Mouse (Mus musculus): ENCODE measurements around the gene Spef2. TPM values are rescaled to one million over a fixed set of nuclear protein-coding genes. Genes with fewer than 3 reads are reported as not detected.

The Spef2 gene
- polyA plus RNA-seq, 1 experiment from 2014 or later: 0.19 TPM

- ATAC-seq (ENCODE audit: insufficient number of reproducible peaks, low FRiP score, low TSS enrichment, low read depth): no peak
- 72% methylated on average over 1 of the region's 1 CpGs for WGBS
Measured at GRCm38 (mm10) chr15:9629660-9630059, 119.0 kb downstream of the Spef2 start.

GRCm38 (mm10) chr15:9624619-9625018 lies 124.0 kb downstream of the Spef2 start:
- Histone ChIP-seq H3K9ac (ENCODE audit: low read length) (no peak overlapping the region), H3K4me1 (ENCODE audit: control insufficient read depth, insufficient read depth, low read length) (no peaks in the 10 kb centered on the region), H3K9me3 (ENCODE audit: control insufficient read depth, low read length) (no peaks in the 10 kb centered on the region), H3K4me3 (ENCODE audit: low read depth, low read length) (no peak overlapping the region), H3K27ac (replicated peaks; ENCODE audit: low read depth, low read length) (no peak overlapping the region), H3K36me3 (ENCODE audit: control insufficient read depth, insufficient read depth, low read length) (no peaks in the 10 kb centered on the region), H3K27me3 (ENCODE audit: control insufficient read depth, insufficient read depth, low read length) (no peaks in the 10 kb centered on the region), H3K4me2 (ENCODE audit: low read depth, severe bottlenecking) (no peak overlapping the region)
- no peak for DNase-seq (ENCODE audit: low spot score)
- no peak for ATAC-seq (ENCODE audit: insufficient number of reproducible peaks, low FRiP score, low TSS enrichment, low read depth)
- 84% methylated on average over 2 of the region's 2 CpGs for WGBS

More at GRCm38 (mm10) chr15:9629660-9630059, 119.0 kb downstream of the Spef2 start:
- DNase-seq (ENCODE audit: low spot score): no peak
- no peaks in the 10 kb centered on the region for H3K9me3 ChIP-seq (ENCODE audit: control insufficient read depth, low read length)
- no peaks in the 10 kb centered on the region for H3K27me3 ChIP-seq (ENCODE audit: control insufficient read depth, insufficient read depth, low read length)
- no peaks in the 10 kb centered on the region for H3K4me1 ChIP-seq (ENCODE audit: control insufficient read depth, insufficient read depth, low read length)
- H3K9ac ChIP-seq (ENCODE audit: low read length): no peak overlapping the region
- H3K27ac ChIP-seq (replicated peaks; ENCODE audit: low read depth, low read length): no peak overlapping the region
- no peaks in the 10 kb centered on the region for H3K36me3 ChIP-seq (ENCODE audit: control insufficient read depth, insufficient read depth, low read length)
- no peak overlapping the region for H3K4me2 ChIP-seq (ENCODE audit: low read depth, severe bottlenecking)
- H3K4me3 ChIP-seq (ENCODE audit: low read depth, low read length): no peak overlapping the region

DNA sequence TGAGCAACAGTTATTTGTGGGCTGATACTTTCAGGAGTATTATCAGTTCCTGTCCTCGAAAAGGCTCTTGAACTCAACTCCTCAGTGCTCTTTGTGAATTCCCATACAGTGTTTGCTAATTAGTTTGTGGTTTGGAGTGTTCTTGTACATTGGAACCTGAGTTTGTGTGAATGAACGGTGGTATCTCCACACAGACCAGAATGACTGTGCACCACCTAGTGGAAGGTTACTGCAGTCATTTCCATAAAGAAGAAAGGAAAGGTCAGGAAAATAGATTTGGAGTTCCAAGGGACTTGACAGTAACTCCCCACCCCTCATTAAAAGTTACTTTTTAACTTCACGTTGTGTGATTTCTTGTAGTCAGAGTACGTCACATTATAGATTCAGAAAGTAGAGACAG lies 140.5 kb downstream of the Spef2 start:
- no peaks in the 10 kb centered on the region for H3K9me3 ChIP-seq (ENCODE audit: control insufficient read depth, low read length)
- no peak overlapping the region for H3K27ac ChIP-seq (replicated peaks; ENCODE audit: low read depth, low read length)
- no peak for ATAC-seq (ENCODE audit: insufficient number of reproducible peaks, low FRiP score, low TSS enrichment, low read depth)
- no peak overlapping the region for H3K4me3 ChIP-seq (ENCODE audit: low read depth, low read length)
- no peaks in the 10 kb centered on the region for H3K36me3 ChIP-seq (ENCODE audit: control insufficient read depth, insufficient read depth, low read length)
- no peak overlapping the region for H3K4me2 ChIP-seq (ENCODE audit: low read depth, severe bottlenecking)
- no peak for DNase-seq (ENCODE audit: low spot score)
- H3K9ac ChIP-seq (ENCODE audit: low read length): no peak overlapping the region
- no peaks in the 10 kb centered on the region for H3K4me1 ChIP-seq (ENCODE audit: control insufficient read depth, insufficient read depth, low read length)
- H3K27me3 ChIP-seq (ENCODE audit: control insufficient read depth, insufficient read depth, low read length): no peaks in the 10 kb centered on the region
- WGBS: 75% methylated on average over 4 of the region's 4 CpGs

GRCm38 (mm10) chr15:9600088-9600455 lies 148.6 kb downstream of the Spef2 start:
- no peak overlapping the region for H3K27ac ChIP-seq (replicated peaks; ENCODE audit: low read depth, low read length)
- no peak overlapping the region for H3K4me2 ChIP-seq (ENCODE audit: low read depth, severe bottlenecking)
- no peak for ATAC-seq (ENCODE audit: insufficient number of reproducible peaks, low FRiP score, low TSS enrichment, low read depth)
- H3K27me3 ChIP-seq (ENCODE audit: control insufficient read depth, insufficient read depth, low read length): no peaks in the 10 kb centered on the region
- no peaks in the 10 kb centered on the region; the same call in 1 of the 2 replicates for H3K9me3 ChIP-seq (ENCODE audit: control insufficient read depth, low read length)
- no peaks in the 10 kb centered on the region for H3K36me3 ChIP-seq (ENCODE audit: control insufficient read depth, insufficient read depth, low read length)
- no peak for DNase-seq (ENCODE audit: low spot score)
- no peak overlapping the region for H3K9ac ChIP-seq (ENCODE audit: low read length)
- no peaks in the 10 kb centered on the region for H3K4me1 ChIP-seq (ENCODE audit: control insufficient read depth, insufficient read depth, low read length)
- H3K4me3 ChIP-seq (ENCODE audit: low read depth, low read length): no peak overlapping the region
- WGBS: 87% methylated on average over 6 of the region's 6 CpGs

DNA sequence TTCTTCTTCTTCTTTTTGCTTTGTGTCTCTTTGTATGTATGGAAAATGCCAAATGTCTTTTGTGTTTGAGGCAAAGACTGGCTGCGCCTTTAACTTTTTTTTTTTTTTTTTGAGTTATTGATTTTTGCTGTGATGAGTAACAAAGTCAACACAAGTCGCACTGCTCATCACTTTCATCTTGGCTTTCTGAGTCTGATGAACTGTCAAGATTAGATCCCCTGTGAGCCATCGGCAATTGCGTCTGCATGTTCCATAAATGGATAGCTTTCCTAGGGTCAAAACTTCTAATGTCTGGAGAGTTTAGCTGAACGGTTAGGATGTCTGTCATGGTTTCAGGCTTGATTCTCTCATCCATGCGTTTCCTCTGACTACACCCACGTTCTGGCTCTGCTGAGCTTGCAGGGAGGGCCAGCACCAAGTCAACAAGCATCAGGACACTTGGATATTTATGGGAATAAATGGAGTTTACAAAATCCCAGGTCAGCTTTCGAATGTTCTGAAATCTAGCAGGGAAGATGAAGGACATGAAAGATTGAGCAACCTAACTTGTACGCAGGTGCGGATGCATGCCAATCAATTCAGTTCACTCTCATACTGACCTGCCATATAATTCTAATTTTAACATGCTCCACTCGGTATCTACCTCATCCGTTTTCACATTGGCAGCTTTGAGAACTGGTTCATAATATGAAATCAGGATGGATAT lies 149.1 kb downstream of the Spef2 start:
- no peak overlapping the region for H3K27ac ChIP-seq (replicated peaks; ENCODE audit: low read depth, low read length)
- H3K36me3 ChIP-seq (ENCODE audit: control insufficient read depth, insufficient read depth, low read length): no peaks in the 10 kb centered on the region
- H3K9me3 ChIP-seq (ENCODE audit: control insufficient read depth, low read length): no peaks in the 10 kb centered on the region; the same call in 1 of the 2 replicates
- no peak for DNase-seq (ENCODE audit: low spot score)
- H3K9ac ChIP-seq (ENCODE audit: low read length): no peak overlapping the region
- ATAC-seq (ENCODE audit: insufficient number of reproducible peaks, low FRiP score, low TSS enrichment, low read depth): no peak
- H3K4me3 ChIP-seq (ENCODE audit: low read depth, low read length): no peak overlapping the region
- H3K4me1 ChIP-seq (ENCODE audit: control insufficient read depth, insufficient read depth, low read length): no peaks in the 10 kb centered on the region
- H3K27me3 ChIP-seq (ENCODE audit: control insufficient read depth, insufficient read depth, low read length): no peaks in the 10 kb centered on the region
- no peak overlapping the region for H3K4me2 ChIP-seq (ENCODE audit: low read depth, severe bottlenecking)
- WGBS: 89% methylated on average over 12 of the region's 12 CpGs

DNA sequence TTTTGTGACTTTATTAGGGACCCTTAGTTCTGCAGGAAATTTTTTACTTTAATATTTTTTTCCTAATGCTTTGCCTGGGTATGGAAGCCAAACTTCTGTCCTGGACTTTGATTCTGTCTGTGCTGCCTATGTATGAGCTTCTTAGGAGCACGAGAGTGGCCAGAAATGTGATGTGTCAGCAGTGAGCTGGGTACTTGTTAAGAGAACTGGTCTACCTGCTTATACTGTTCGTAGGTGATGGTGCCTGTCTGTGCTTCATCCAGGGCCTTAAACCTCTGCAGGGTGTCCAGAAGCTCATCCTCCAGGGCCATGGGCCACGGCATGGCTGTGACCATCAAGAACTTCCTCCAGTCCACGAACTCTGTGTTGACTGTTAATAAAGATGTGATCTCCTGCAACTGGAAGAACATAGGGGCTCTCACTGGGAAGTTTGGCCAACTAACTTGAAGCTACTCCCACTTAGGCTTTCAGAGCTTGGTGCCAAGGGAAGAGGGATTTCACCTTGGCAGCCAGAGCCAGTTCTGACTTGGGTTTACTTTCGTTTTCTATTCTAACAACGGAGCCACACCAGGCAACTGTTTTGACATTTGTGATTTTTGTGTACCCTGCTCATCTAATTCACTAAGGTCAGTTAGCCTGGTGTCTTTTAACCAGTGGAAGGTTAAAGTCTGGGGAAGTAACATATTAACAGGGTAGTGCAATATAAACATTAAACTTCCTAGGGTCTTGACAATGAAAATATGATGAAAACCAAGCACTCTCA lies 152.2 kb downstream of the Spef2 start:
- WGBS: 87% methylated on average over 6 of the region's 6 CpGs
- DNase-seq (ENCODE audit: low spot score) (no peak), ATAC-seq (ENCODE audit: insufficient number of reproducible peaks, low FRiP score, low TSS enrichment, low read depth) (no peak)
- Histone ChIP-seq H3K4me1 (ENCODE audit: control insufficient read depth, insufficient read depth, low read length) (no peaks in the 10 kb centered on the region), H3K4me2 (ENCODE audit: low read depth, severe bottlenecking) (no peak overlapping the region), H3K36me3 (ENCODE audit: control insufficient read depth, insufficient read depth, low read length) (no peaks in the 10 kb centered on the region), H3K9me3 (ENCODE audit: control insufficient read depth, low read length) (no peaks in the 10 kb centered on the region; the same call in 1 of the 2 replicates), H3K27ac (replicated peaks; ENCODE audit: low read depth, low read length) (no peak overlapping the region), H3K27me3 (ENCODE audit: control insufficient read depth, insufficient read depth, low read length) (no peaks in the 10 kb centered on the region), H3K9ac (ENCODE audit: low read length) (no peak overlapping the region), H3K4me3 (ENCODE audit: low read depth, low read length) (no peak overlapping the region)

DNA sequence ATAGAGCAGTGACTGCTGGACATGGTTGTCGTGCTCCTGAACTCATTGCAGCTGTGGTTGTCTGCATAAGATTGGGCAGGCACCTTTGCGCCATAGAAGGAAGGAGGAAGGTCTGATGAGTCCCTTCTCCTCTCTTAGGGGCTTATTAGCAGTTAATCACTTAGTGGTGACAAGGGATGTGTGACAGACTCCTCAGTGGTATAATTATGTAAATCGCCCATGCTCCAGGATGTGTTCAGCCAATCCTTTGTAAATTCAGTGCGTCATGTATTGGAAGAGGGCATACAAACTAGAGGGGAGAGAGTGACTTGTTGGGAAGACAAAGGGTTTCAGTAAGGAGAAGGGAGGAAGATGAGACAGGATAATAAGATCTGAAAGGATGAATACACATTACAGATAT lies 158.7 kb downstream of the Spef2 start:
- Histone ChIP-seq H3K4me3 (ENCODE audit: low read depth, low read length) (no peak overlapping the region), H3K4me2 (ENCODE audit: low read depth, severe bottlenecking) (no peak overlapping the region), H3K27me3 (ENCODE audit: control insufficient read depth, insufficient read depth, low read length) (no peaks in the 10 kb centered on the region), H3K27ac (replicated peaks; ENCODE audit: low read depth, low read length) (no peak overlapping the region), H3K36me3 (ENCODE audit: control insufficient read depth, insufficient read depth, low read length) (no peaks in the 10 kb centered on the region), H3K9me3 (ENCODE audit: control insufficient read depth, low read length) (no peaks in the 10 kb centered on the region), H3K9ac (ENCODE audit: low read length) (no peak overlapping the region), H3K4me1 (ENCODE audit: control insufficient read depth, insufficient read depth, low read length) (no peaks in the 10 kb centered on the region)
- ATAC-seq (ENCODE audit: insufficient number of reproducible peaks, low FRiP score, low TSS enrichment, low read depth) (no peak), DNase-seq (ENCODE audit: low spot score) (no peak)
- 85% methylated on average over 4 of the region's 4 CpGs for WGBS

DNA sequence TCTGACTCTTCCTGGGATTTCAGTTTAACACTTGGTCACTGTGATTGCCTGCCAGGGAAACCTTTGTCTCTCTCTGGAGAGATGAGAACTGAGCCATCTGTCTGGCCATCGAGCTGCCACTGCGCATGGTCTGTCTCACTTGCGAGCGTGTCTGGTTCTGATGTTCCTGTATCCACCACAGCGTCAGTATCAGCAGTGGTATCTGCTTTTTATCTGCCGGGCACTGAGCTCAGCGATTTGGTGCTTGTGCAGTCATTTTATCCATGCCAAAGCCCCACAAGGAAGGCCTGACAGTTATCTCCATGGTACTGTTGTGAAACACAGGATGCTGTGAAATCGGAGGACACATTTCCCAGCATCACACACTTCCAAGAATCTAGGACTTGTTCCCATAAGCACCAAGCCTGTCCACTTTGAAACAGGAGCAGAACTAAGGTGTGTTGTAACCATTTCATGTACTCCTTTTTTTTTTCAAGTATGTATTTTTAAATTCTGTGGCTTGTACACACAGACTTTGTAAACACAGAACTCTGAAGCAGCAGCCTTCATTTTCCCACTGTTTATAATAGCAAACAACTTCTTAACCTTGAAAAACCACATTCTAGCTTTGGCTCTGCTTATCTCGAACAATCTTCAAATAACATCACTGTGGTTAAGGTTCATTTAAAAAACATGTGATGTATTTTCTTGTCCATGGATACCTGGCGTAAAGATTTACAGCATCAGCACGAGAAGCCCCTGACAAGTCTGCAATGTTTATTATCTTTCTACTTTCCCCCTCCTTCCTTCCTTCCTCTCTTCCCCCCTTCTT lies 168.0 kb downstream of the Spef2 start:
- no peaks in the 10 kb centered on the region for H3K36me3 ChIP-seq (ENCODE audit: control insufficient read depth, insufficient read depth, low read length)
- H3K4me2 ChIP-seq (ENCODE audit: low read depth, severe bottlenecking): no peak overlapping the region
- no peaks in the 10 kb centered on the region for H3K9me3 ChIP-seq (ENCODE audit: control insufficient read depth, low read length)
- no peak for DNase-seq (ENCODE audit: low spot score)
- WGBS: 83% methylated on average over 11 of the region's 11 CpGs
- H3K9ac ChIP-seq (ENCODE audit: low read length): no peak overlapping the region
- H3K27ac ChIP-seq (replicated peaks; ENCODE audit: low read depth, low read length): no peak overlapping the region
- H3K27me3 ChIP-seq (ENCODE audit: control insufficient read depth, insufficient read depth, low read length): no peaks in the 10 kb centered on the region
- no peaks in the 10 kb centered on the region for H3K4me1 ChIP-seq (ENCODE audit: control insufficient read depth, insufficient read depth, low read length)
- H3K4me3 ChIP-seq (ENCODE audit: low read depth, low read length): no peak overlapping the region
- ATAC-seq (ENCODE audit: insufficient number of reproducible peaks, low FRiP score, low TSS enrichment, low read depth): no peak
